Mouse (Mus musculus): ENCODE measurements around the gene Ubap1.

- TF ChIP-seq CTCF (IDR thresholded peaks at IDR 0.05; ENCODE audit: extremely low read depth, insufficient read length, insufficient replicate concordance, low read depth, low read length) (no peak), POLR2A (IDR thresholded peaks at IDR 0.05; ENCODE audit: low read depth, low read length) (no peak)
Measured at GRCm38 (mm10) chr4:41357154-41357553, 8.4 kb downstream of the Ubap1 start.

Measured in small intestine, adult 2 months (tissue).